Comparison of ENCODE assay signal across 10 mouse cellular contexts in the genomic region with DNA sequence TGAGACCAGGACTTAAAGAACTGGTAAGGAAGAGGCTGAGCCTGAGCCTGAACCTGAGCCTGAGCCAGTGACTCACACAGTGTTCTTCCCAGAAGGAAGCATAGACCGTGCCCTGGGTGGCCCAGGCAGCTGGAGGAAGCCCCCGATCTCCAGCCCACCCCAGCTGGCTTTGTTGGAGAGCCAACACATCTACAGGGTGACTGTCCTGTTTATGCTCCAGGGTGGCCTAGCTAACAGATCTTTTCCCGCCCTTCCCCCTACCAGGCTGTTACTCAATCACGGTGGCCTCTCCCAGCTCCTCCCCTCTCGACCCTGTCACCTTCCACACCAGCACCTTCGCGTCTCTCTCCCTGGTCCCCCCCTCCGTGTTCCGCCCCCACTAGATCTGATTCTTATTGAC. TPM values are rescaled to one million over a fixed set of nuclear protein-coding genes. Genes with fewer than 3 reads are reported as not detected.
A peak's percentile ranks its signal among the peaks of the same experiment; 100 is the strongest.
DNase-seq lines count a peak whose midpoint lies in the region; ATAC-seq and TF ChIP-seq lines count a peak whose summit lies in the region.
"Had no signal": no experiment of that assay in that cellular context is flagged by ENCODE, and none has a peak within 500 bp of the region (broad histone marks: within the 10 kb centered on the region; RNA-seq: fewer than 3 reads in every experiment).

No protein-coding gene starts in this region.

- H3K4me1 ChIP-seq in heart, postnatal 0 days (ENCODE audit: control insufficient read depth, insufficient read depth) = peaks cover 10% of the 10 kb centered on the region; the same call in 1 of the 2 replicates
- peaks cover 46% of the 10 kb centered on the region for H3K4me1 ChIP-seq in limb, embryonic 11.5 days (ENCODE audit: control insufficient read depth, insufficient read depth, low read length)

- H3K9me3 ChIP-seq in heart, postnatal 0 days (replicated peaks; ENCODE audit: control insufficient read depth, low read length) = no peaks in the 10 kb centered on the region
- H3K9me3 ChIP-seq in limb, embryonic 11.5 days (ENCODE audit: control insufficient read depth, low read length) = no peaks in the 10 kb centered on the region
- H3K9me3 ChIP-seq: hindbrain, embryonic 15.5 days had no signal

- ATAC-seq in heart, postnatal 0 days (ENCODE audit: insufficient read depth, low read depth) = no peak
- no peak for ATAC-seq in limb, embryonic 11.5 days (ENCODE audit: insufficient number of reproducible peaks, low FRiP score, low TSS enrichment, low read depth)
- ATAC-seq in megakaryocyte progenitor cell, adult 5-6 weeks (replicated peaks; ENCODE audit: poor library complexity) = no peak

- WGBS in heart, postnatal 0 days = 43% methylated on average over 9 of the region's 9 CpGs
- 5% methylated on average over 9 of the region's 9 CpGs for WGBS in limb, embryonic 11.5 days

- no peaks in the 10 kb centered on the region for H3K27me3 ChIP-seq in heart, postnatal 0 days (ENCODE audit: control insufficient read depth, insufficient read depth, low read length)
- no peaks in the 10 kb centered on the region for H3K27me3 ChIP-seq in limb, embryonic 11.5 days (ENCODE audit: control insufficient read depth, insufficient read depth, low read length)
- H3K27me3 ChIP-seq: hindbrain, embryonic 15.5 days had no signal

- peak overlapping the region; percentile 48; the same call in 1 of the 2 replicates for H3K27ac ChIP-seq in heart, postnatal 0 days (ENCODE audit: low read depth)
- H3K27ac ChIP-seq in limb, embryonic 11.5 days (replicated peaks; ENCODE audit: low read depth, low read length) = 0 out of 2 replicates have a peak overlapping the region, but pooled peaks have one; percentile 14
- H3K27ac ChIP-seq: hindbrain, embryonic 15.5 days had no signal

- TF ChIP-seq EP300 in heart, postnatal 0 days (IDR thresholded peaks at IDR 0.05; ENCODE audit: low read depth) = no peak

- TF ChIP-seq CTCF in heart, postnatal 0 days (IDR thresholded peaks at IDR 0.05; ENCODE audit: low read depth) = no peak

- H3K36me3 ChIP-seq in heart, postnatal 0 days (replicated peaks; ENCODE audit: control insufficient read depth, insufficient read depth, low read length) = no peaks in the 10 kb centered on the region
- H3K36me3 ChIP-seq in limb, embryonic 11.5 days (ENCODE audit: control insufficient read depth, insufficient read depth, low read length) = no peaks in the 10 kb centered on the region
- H3K36me3 ChIP-seq: hindbrain, embryonic 15.5 days had no signal

- no peak overlapping the region for H3K4me2 ChIP-seq in heart, postnatal 0 days (ENCODE audit: low read depth, low read length)
- no peak overlapping the region for H3K4me2 ChIP-seq in limb, embryonic 11.5 days (ENCODE audit: low read depth, severe bottlenecking)
- H3K4me2 ChIP-seq: hindbrain, embryonic 15.5 days had no signal

- no peak overlapping the region for H3K9ac ChIP-seq in heart, postnatal 0 days (replicated peaks; ENCODE audit: low read depth, low read length)
- no peak overlapping the region for H3K9ac ChIP-seq in limb, embryonic 11.5 days (ENCODE audit: low read length)
- H3K9ac ChIP-seq: hindbrain, embryonic 15.5 days had no signal

- no peak overlapping the region for H3K4me3 ChIP-seq in heart, postnatal 0 days (ENCODE audit: low read depth, low read length)
- no peak overlapping the region for H3K4me3 ChIP-seq in limb, embryonic 11.5 days (ENCODE audit: low read depth, low read length)
- H3K4me3 ChIP-seq: hindbrain, embryonic 15.5 days had no signal

- no peak for DNase-seq in heart, postnatal 0 days (ENCODE audit: low spot score)
- no peak for DNase-seq in heart, adult 8-10 months (ENCODE audit: low spot score)
- DNase-seq in Muller cell, postnatal 12 days (ENCODE audit: inconsistent ontology term) = peak; percentile 33
- DNase-seq in limb, embryonic 11.5 days (ENCODE audit: low spot score) = no peak
- DNase-seq in lung, postnatal 36 days = peak; percentile 78
- no peak for DNase-seq in frontal cortex, postnatal 25 days (ENCODE audit: low spot score in 2 of 2)
- DNase-seq in layer of hippocampus, adult 18-20 months (ENCODE audit: low spot score in 2 of 2) = no peak
- DNase-seq: thymus, postnatal 4 days had no signal

RNA-seq across cellular contexts. Expression of a gene that starts 44.9 kb away (rescaled TPM):
- total RNA-seq in heart, postnatal 0 days (2014; rRNA removed; ENCODE audit: low replicate concordance) = 74.5 and 94.6 TPM in 2 replicates
- polyA plus RNA-seq in heart, postnatal 0 days (2015; fragmentation: Nextera tagmentation; extraction: Ambion mirVana) = 150 and 152 TPM in 2 replicates
- 100 to 1,000 TPM; 120 to 152 (median 139) TPM for total RNA-seq in heart, adult 8-10 months (2022)
- polyA plus RNA-seq in limb, embryonic 11.5 days (2014; fragmentation: Nextera tagmentation; extraction: Ambion mirVana) = 264 and 267 TPM in 2 replicates
- 102 and 116 TPM in 2 replicates for total RNA-seq in megakaryocyte progenitor cell, adult 5-6 weeks (2015)
- total RNA-seq in megakaryocyte progenitor cell, adult 5-6 weeks (2017) = 51.7 and 56.5 TPM in 2 replicates
- 100 to 1,000 TPM; 235 to 247 TPM for total RNA-seq in layer of hippocampus, adult 18-20 months (2021)

RNA-seq across cellular contexts. Expression of a gene that starts 49.0 kb away (rescaled TPM):
- total RNA-seq in heart, postnatal 0 days (2014; rRNA removed; ENCODE audit: low replicate concordance) = 1.5 TPM in 1 of 2 replicates, not detected in the other
- polyA plus RNA-seq in heart, postnatal 0 days (2015; fragmentation: Nextera tagmentation; extraction: Ambion mirVana) = 6.0 and 7.0 TPM in 2 replicates
- 1 to 10 TPM; 1.2 to 2.2 (median 1.4) TPM for total RNA-seq in heart, adult 8-10 months (2022)
- polyA plus RNA-seq in limb, embryonic 11.5 days (2014; fragmentation: Nextera tagmentation; extraction: Ambion mirVana) = 102 and 104 TPM in 2 replicates
- not detected in 2 replicates for total RNA-seq in megakaryocyte progenitor cell, adult 5-6 weeks (2015)
- 0.33 and 0.44 TPM in 2 replicates for total RNA-seq in megakaryocyte progenitor cell, adult 5-6 weeks (2017)
- under 1 TPM; 0.32 to 0.53 TPM for total RNA-seq in layer of hippocampus, adult 18-20 months (2021)

Comparison
In these comparisons a context has a peak if more than half of its experiments do, and no peak if none do; other contexts are left out.
1. DNase-seq: peak in Muller cell, postnatal 12 days (single experiment) and lung, postnatal 36 days (single experiment); none in heart, postnatal 0 days (single experiment), heart, adult 8-10 months (single experiment), limb, embryonic 11.5 days (single experiment), frontal cortex, postnatal 25 days (0 of 2) and layer of hippocampus, adult 18-20 months (0 of 2).